Mouse (Mus musculus): ENCODE data around the gene Vps26b.

DNA sequence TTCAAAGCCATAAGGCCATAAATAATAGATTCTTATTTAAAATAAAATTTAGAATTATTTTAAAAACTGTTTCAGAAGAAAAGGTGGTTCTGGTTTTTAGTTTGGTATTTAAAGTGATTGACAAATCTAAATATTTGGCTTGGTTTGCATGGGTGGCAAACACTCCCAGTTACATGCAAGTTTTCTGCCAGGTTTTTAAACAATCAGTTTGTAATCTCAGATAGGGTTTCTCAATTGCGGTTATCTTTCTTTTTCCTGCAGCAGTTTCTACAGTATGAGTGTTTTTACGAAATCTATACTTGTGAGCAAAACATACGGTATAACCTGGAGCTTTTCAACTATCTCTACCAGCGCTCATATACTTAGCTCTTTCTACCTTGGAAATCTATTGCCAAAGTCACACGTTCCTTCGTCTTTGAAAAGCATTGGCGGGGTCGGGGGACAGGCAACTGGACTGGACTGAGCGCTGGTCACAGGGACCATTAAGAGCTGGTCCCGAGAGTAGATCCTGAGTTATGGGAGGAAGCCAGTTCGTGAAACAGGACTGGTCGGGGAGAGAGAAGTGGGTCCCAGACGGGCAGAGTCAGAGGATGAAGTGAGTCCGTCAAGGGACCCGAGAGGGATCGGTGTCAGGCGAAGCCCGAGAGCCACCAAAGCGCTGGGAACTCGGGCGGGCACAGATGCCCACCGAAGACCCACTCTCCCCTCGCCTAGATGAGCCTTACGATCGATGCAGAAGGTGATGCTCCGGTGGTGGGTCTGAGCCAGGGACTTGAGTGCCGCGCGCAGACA is 31.0 kb downstream of the Vps26b start:
- TF ChIP-seq POLR2A (IDR thresholded peaks at IDR 0.05; ENCODE audit: control insufficient read depth, low read depth, low read length): no peak
- TF ChIP-seq CTCF (IDR thresholded peaks at IDR 0.05; ENCODE audit: control insufficient read depth, insufficient read depth, insufficient replicate concordance, low read depth, low read length): no peak
